Mouse (Mus musculus): Measurements from ENCODE around the gene Tmem255a.

The Tmem255a gene

GRCm38 (mm10) chrX:38165315-38165714 lies 86.9 kb downstream of the Tmem255a start:
- DNase-seq = no peak

- DNase-seq = no peak
Observed at GRCm38 (mm10) chrX:38159097-38159496, 93.1 kb downstream of the Tmem255a start.

Measured in thymus, postnatal 14 days (tissue).